In the genomic region with DNA sequence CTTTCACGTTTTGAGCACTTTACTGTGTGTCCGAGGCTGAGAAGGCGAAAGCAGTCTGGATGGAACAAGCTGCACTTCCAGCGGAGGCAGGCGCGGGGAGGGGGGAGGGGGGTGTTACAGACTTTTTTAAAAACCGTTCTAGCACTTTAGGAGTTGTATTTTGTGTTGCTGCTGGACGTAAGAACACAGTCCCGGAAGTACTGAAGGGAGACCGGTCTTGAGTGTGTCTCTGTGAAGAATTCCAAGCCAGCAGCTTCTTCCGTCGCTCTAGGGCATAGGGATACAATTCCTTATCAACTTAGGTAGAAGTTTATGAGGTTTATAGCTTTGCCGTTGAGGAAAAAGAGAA, we compare ENCODE assay signal across 8 mouse cellular contexts.
A peak's percentile ranks its signal among the peaks of the same experiment; 100 is the strongest.
DNase-seq lines count a peak whose midpoint lies in the region; ATAC-seq lines count a peak whose summit lies in the region.

No protein-coding gene starts in this region.

- peak overlapping the region; percentile 48 for H3K9ac ChIP-seq in embryonic facial prominence, embryonic 11.5 days (replicated peaks; ENCODE audit: low read length)
- H3K9ac ChIP-seq in midbrain, embryonic 13.5 days (replicated peaks): peak overlapping the region; percentile 74

- 14% methylated on average over 13 of the region's 13 CpGs for WGBS in embryonic facial prominence, embryonic 11.5 days
- 12% methylated on average over 13 of the region's 13 CpGs for WGBS in midbrain, embryonic 13.5 days

- intact Hi-C loops in left cerebral cortex, postnatal 10 days (cut with DNase I): loop anchor here (10.0 kb wide), 1 partner anchor 56 kb away; no protein-coding TSS in a partner anchor

- no peak overlapping the region for H3K27ac ChIP-seq in embryonic facial prominence, embryonic 11.5 days (replicated peaks; ENCODE audit: low read depth, low read length)
- H3K27ac ChIP-seq in midbrain, embryonic 13.5 days: peak overlapping the region; percentile 78

- ATAC-seq in embryonic facial prominence, embryonic 11.5 days (replicated peaks; ENCODE audit: insufficient number of reproducible peaks, low FRiP score, low TSS enrichment, low read depth): no peak
- ATAC-seq in midbrain, embryonic 13.5 days: peak; percentile 21; the same call in 1 of the 2 replicates

- H3K27me3 ChIP-seq in embryonic facial prominence, embryonic 11.5 days (ENCODE audit: control insufficient read depth, insufficient read depth, low read length): peaks cover 8% of the 10 kb centered on the region; the same call in 1 of the 2 replicates
- H3K27me3 ChIP-seq in midbrain, embryonic 13.5 days: peaks cover 13% of the 10 kb centered on the region; the same call in 1 of the 2 replicates

- H3K4me2 ChIP-seq in embryonic facial prominence, embryonic 11.5 days (ENCODE audit: low read depth, low read length): peak overlapping the region; percentile 47
- H3K4me2 ChIP-seq in midbrain, embryonic 13.5 days (replicated peaks): peak overlapping the region; percentile 64

- H3K4me3 ChIP-seq in embryonic facial prominence, embryonic 11.5 days (ENCODE audit: low read depth, low read length): peak overlapping the region; percentile 51
- peak overlapping the region; percentile 60 for H3K4me3 ChIP-seq in midbrain, embryonic 13.5 days (replicated peaks)

- DNase-seq in right cerebral cortex, postnatal 4 days: peak; percentile 11
- DNase-seq in right cerebral cortex, postnatal 25 days: no peak
- peak; percentile 22 for DNase-seq in embryonic facial prominence, embryonic 11.5 days (ENCODE audit: low spot score)
- DNase-seq in induced T-regulatory cell, adult 2 months (ENCODE audit: low read depth): peak; percentile 29
- no peak for DNase-seq in right cerebral cortex, postnatal 36 days (ENCODE audit: low spot score in 2 of 2)
- DNase-seq in left cerebral cortex, postnatal 10 days (ENCODE audit: extremely low spot score in 1 of 2, low spot score in 2 of 2): no peak
- no peak for DNase-seq in spleen, postnatal 10 days (ENCODE audit: low spot score in 2 of 2)

- H3K4me1 ChIP-seq in embryonic facial prominence, embryonic 11.5 days (ENCODE audit: control insufficient read depth, insufficient read depth, low read length): no peaks in the 10 kb centered on the region
- H3K4me1 ChIP-seq in midbrain, embryonic 13.5 days (replicated peaks): peaks cover 19% of the 10 kb centered on the region

- no peaks in the 10 kb centered on the region for H3K9me3 ChIP-seq in embryonic facial prominence, embryonic 11.5 days (replicated peaks; ENCODE audit: control insufficient read depth, low read length)
- no peaks in the 10 kb centered on the region for H3K9me3 ChIP-seq in midbrain, embryonic 13.5 days

- H3K36me3 ChIP-seq in embryonic facial prominence, embryonic 11.5 days (replicated peaks; ENCODE audit: control insufficient read depth, insufficient read depth, low read depth, low read length): no peaks in the 10 kb centered on the region
- H3K36me3 ChIP-seq in midbrain, embryonic 13.5 days: no peaks in the 10 kb centered on the region

Comparison
In these comparisons a context has a peak if more than half of its experiments do, and no peak if none do; other contexts are left out.
1. DNase-seq: peak in right cerebral cortex, postnatal 4 days (single experiment), embryonic facial prominence, embryonic 11.5 days (single experiment) and induced T-regulatory cell, adult 2 months (single experiment); none in right cerebral cortex, postnatal 25 days (single experiment), right cerebral cortex, postnatal 36 days (0 of 2), left cerebral cortex, postnatal 10 days (0 of 2) and spleen, postnatal 10 days (0 of 2).